Mouse (Mus musculus): ENCODE data around the gene Cyp2s1. TPM values are rescaled to one million over a fixed set of nuclear protein-coding genes. Genes with fewer than 3 reads are reported as not detected.

The Cyp2s1 gene
- polyA plus RNA-seq, 1 experiment from 2014 or later = 3.2 TPM

- H3K9me3 ChIP-seq (replicated peaks; ENCODE audit: control insufficient read depth, low read length, poor library complexity, severe bottlenecking) = no peaks in the 10 kb centered on the region
- H3K4me2 ChIP-seq (ENCODE audit: low read length) = peak overlapping the region; percentile 56
- no peak overlapping the region for H3K9ac ChIP-seq (ENCODE audit: low read depth, low read length)
- no peak for ATAC-seq
- WGBS = 24% methylated on average over 9 of the region's 9 CpGs
- H3K27ac ChIP-seq (ENCODE audit: low read length) = no peak overlapping the region
- H3K27me3 ChIP-seq (ENCODE audit: control insufficient read depth, insufficient read depth, low read depth, low read length) = no peaks in the 10 kb centered on the region
- H3K4me3 ChIP-seq (ENCODE audit: low read depth, low read length) = peak overlapping the region; percentile 35
- peaks cover 9% of the 10 kb centered on the region for H3K4me1 ChIP-seq (ENCODE audit: control insufficient read depth, insufficient read depth, low read length)
- no peaks in the 10 kb centered on the region for H3K36me3 ChIP-seq (ENCODE audit: control insufficient read depth, insufficient read depth, low read length)
Observed at GRCm38 (mm10) chr7:25787456-25788219, 29.1 kb downstream of the Cyp2s1 start.

GRCm38 (mm10) chr7:25786974-25787373 is 29.7 kb downstream of the Cyp2s1 start:
- Histone ChIP-seq H3K36me3 (ENCODE audit: control insufficient read depth, insufficient read depth, low read length) (no peaks in the 10 kb centered on the region), H3K27ac (ENCODE audit: low read length) (no peak overlapping the region), H3K4me1 (ENCODE audit: control insufficient read depth, insufficient read depth, low read length) (peaks cover 10% of the 10 kb centered on the region), H3K27me3 (ENCODE audit: control insufficient read depth, insufficient read depth, low read depth, low read length) (no peaks in the 10 kb centered on the region), H3K4me3 (ENCODE audit: low read depth, low read length) (no peak overlapping the region), H3K4me2 (ENCODE audit: low read length) (no peak overlapping the region), H3K9ac (ENCODE audit: low read depth, low read length) (no peak overlapping the region), H3K9me3 (replicated peaks; ENCODE audit: control insufficient read depth, low read length, poor library complexity, severe bottlenecking) (no peaks in the 10 kb centered on the region)
- no peak for ATAC-seq
- WGBS = 84% methylated on average over 4 of the region's 4 CpGs

- Histone ChIP-seq H3K9me3 (replicated peaks; ENCODE audit: control insufficient read depth, low read length, poor library complexity, severe bottlenecking) (no peaks in the 10 kb centered on the region), H3K36me3 (ENCODE audit: control insufficient read depth, insufficient read depth, low read length) (no peaks in the 10 kb centered on the region), H3K27me3 (ENCODE audit: control insufficient read depth, insufficient read depth, low read depth, low read length) (no peaks in the 10 kb centered on the region), H3K4me1 (ENCODE audit: control insufficient read depth, insufficient read depth, low read length) (peaks cover 16% of the 10 kb centered on the region), H3K9ac (ENCODE audit: low read depth, low read length) (no peak overlapping the region), H3K27ac (ENCODE audit: low read length) (no peak overlapping the region), H3K4me3 (ENCODE audit: low read depth, low read length) (no peak overlapping the region), H3K4me2 (ENCODE audit: low read length) (no peak overlapping the region)
- ATAC-seq = no peak
- 80% methylated on average over 4 of the region's 4 CpGs for WGBS
Observed at GRCm38 (mm10) chr7:25785752-25786151, 31.0 kb downstream of the Cyp2s1 start.

GRCm38 (mm10) chr7:25784808-25785207 is 31.9 kb downstream of the Cyp2s1 start:
- no peak for ATAC-seq

GRCm38 (mm10) chr7:25783746-25784145 is 33.0 kb downstream of the Cyp2s1 start:
- Histone ChIP-seq H3K4me3 (ENCODE audit: low read depth, low read length) (no peak overlapping the region), H3K9me3 (replicated peaks; ENCODE audit: control insufficient read depth, low read length, poor library complexity, severe bottlenecking) (no peaks in the 10 kb centered on the region), H3K9ac (ENCODE audit: low read depth, low read length) (no peak overlapping the region), H3K4me2 (ENCODE audit: low read length) (no peak overlapping the region), H3K27ac (ENCODE audit: low read length) (no peak overlapping the region), H3K36me3 (ENCODE audit: control insufficient read depth, insufficient read depth, low read length) (no peaks in the 10 kb centered on the region), H3K27me3 (ENCODE audit: control insufficient read depth, insufficient read depth, low read depth, low read length) (no peaks in the 10 kb centered on the region), H3K4me1 (ENCODE audit: control insufficient read depth, insufficient read depth, low read length) (peaks cover 16% of the 10 kb centered on the region)
- 81% methylated on average over 8 of the region's 8 CpGs for WGBS
- ATAC-seq = no peak

More at GRCm38 (mm10) chr7:25784808-25785207, 31.9 kb downstream of the Cyp2s1 start:
- Histone ChIP-seq H3K36me3 (ENCODE audit: control insufficient read depth, insufficient read depth, low read length) (no peaks in the 10 kb centered on the region), H3K4me1 (ENCODE audit: control insufficient read depth, insufficient read depth, low read length) (peaks cover 16% of the 10 kb centered on the region), H3K9me3 (replicated peaks; ENCODE audit: control insufficient read depth, low read length, poor library complexity, severe bottlenecking) (no peaks in the 10 kb centered on the region), H3K27ac (ENCODE audit: low read length) (no peak overlapping the region), H3K27me3 (ENCODE audit: control insufficient read depth, insufficient read depth, low read depth, low read length) (no peaks in the 10 kb centered on the region), H3K4me2 (ENCODE audit: low read length) (no peak overlapping the region), H3K9ac (ENCODE audit: low read depth, low read length) (no peak overlapping the region), H3K4me3 (ENCODE audit: low read depth, low read length) (no peak overlapping the region)
- WGBS = 30% methylated on average over 1 of the region's 1 CpGs

- Histone ChIP-seq H3K27ac (ENCODE audit: low read length) (no peak overlapping the region), H3K4me3 (ENCODE audit: low read depth, low read length) (no peak overlapping the region), H3K9ac (ENCODE audit: low read depth, low read length) (no peak overlapping the region), H3K4me1 (ENCODE audit: control insufficient read depth, insufficient read depth, low read length) (peaks cover 7% of the 10 kb centered on the region), H3K27me3 (ENCODE audit: control insufficient read depth, insufficient read depth, low read depth, low read length) (no peaks in the 10 kb centered on the region), H3K36me3 (ENCODE audit: control insufficient read depth, insufficient read depth, low read length) (no peaks in the 10 kb centered on the region), H3K9me3 (replicated peaks; ENCODE audit: control insufficient read depth, low read length, poor library complexity, severe bottlenecking) (no peaks in the 10 kb centered on the region), H3K4me2 (ENCODE audit: low read length) (no peak overlapping the region)
- ATAC-seq = no peak
- 88% methylated on average over 6 of the region's 6 CpGs for WGBS
Observed at GRCm38 (mm10) chr7:25782744-25783143, 34.0 kb downstream of the Cyp2s1 start.

- WGBS = 49% methylated on average over 11 of the region's 11 CpGs
Observed at GRCm38 (mm10) chr7:25781937-25782610, 34.6 kb downstream of the Cyp2s1 start.

GRCm38 (mm10) chr7:25781321-25781936 is 35.3 kb downstream of the Cyp2s1 start:
- Histone ChIP-seq H3K27me3 (ENCODE audit: control insufficient read depth, insufficient read depth, low read depth, low read length) (no peaks in the 10 kb centered on the region), H3K4me2 (ENCODE audit: low read length) (peak overlapping the region; percentile 78), H3K4me1 (ENCODE audit: control insufficient read depth, insufficient read depth, low read length) (peaks cover 7% of the 10 kb centered on the region; the same call in 1 of the 2 replicates), H3K27ac (ENCODE audit: low read length) (peak overlapping the region; percentile 18; the same call in 1 of the 2 replicates), H3K36me3 (ENCODE audit: control insufficient read depth, insufficient read depth, low read length) (no peaks in the 10 kb centered on the region), H3K9me3 (replicated peaks; ENCODE audit: control insufficient read depth, low read length, poor library complexity, severe bottlenecking) (no peaks in the 10 kb centered on the region), H3K9ac (ENCODE audit: low read depth, low read length) (peak overlapping the region; percentile 66), H3K4me3 (ENCODE audit: low read depth, low read length) (peak overlapping the region; percentile 37)
- 12% methylated on average over 32 of the region's 33 CpGs for WGBS
- ATAC-seq = peak; percentile 62

More at GRCm38 (mm10) chr7:25781937-25782610, 34.6 kb downstream of the Cyp2s1 start:
- peak overlapping the region; percentile 66; the same call in 1 of the 2 replicates for H3K9ac ChIP-seq (ENCODE audit: low read depth, low read length)
- H3K27me3 ChIP-seq (ENCODE audit: control insufficient read depth, insufficient read depth, low read depth, low read length) = no peaks in the 10 kb centered on the region
- H3K36me3 ChIP-seq (ENCODE audit: control insufficient read depth, insufficient read depth, low read length) = no peaks in the 10 kb centered on the region
- H3K9me3 ChIP-seq (replicated peaks; ENCODE audit: control insufficient read depth, low read length, poor library complexity, severe bottlenecking) = no peaks in the 10 kb centered on the region
- no peak overlapping the region for H3K27ac ChIP-seq (ENCODE audit: low read length)
- peak overlapping the region; percentile 37 for H3K4me3 ChIP-seq (ENCODE audit: low read depth, low read length)
- ATAC-seq = peak; percentile 69
- peak overlapping the region; percentile 78 for H3K4me2 ChIP-seq (ENCODE audit: low read length)
- H3K4me1 ChIP-seq (ENCODE audit: control insufficient read depth, insufficient read depth, low read length) = peaks cover 7% of the 10 kb centered on the region; the same call in 1 of the 2 replicates

Data from midbrain, embryonic 16.5 days (tissue).